Mouse (Mus musculus): Measurements from ENCODE around the gene Gm17334.

GRCm38 (mm10) chr11:53747985-53748384 is 25.0 kb downstream of the Gm17334 start:
- TF ChIP-seq E2F4 (IDR thresholded peaks at IDR 0.05; ENCODE audit: borderline replicate concordance, low read depth, low read length) = no peak
- no peak for TF ChIP-seq TCF12 (IDR thresholded peaks at IDR 0.05; ENCODE audit: low read depth, low read length)
- TF ChIP-seq SMC3 (IDR thresholded peaks at IDR 0.05; ENCODE audit: low read depth, low read length) = no peak
- no peak for TF ChIP-seq POLR2A (IDR thresholded peaks at IDR 0.05; ENCODE audit: control insufficient read depth in 1 of 2, insufficient read depth in 1 of 2, low read depth in 1 of 2, low read length in 2 of 2, poor library complexity in 1 of 2)
- TF ChIP-seq SIN3A (IDR thresholded peaks at IDR 0.05; ENCODE audit: low read length) = no peak
- no peak for TF ChIP-seq CTCF (IDR thresholded peaks at IDR 0.05 in 2 of 3, conservative IDR thresholded peaks at IDR 0.05 in 1 of 3; ENCODE audit: control insufficient read depth in 1 of 3, insufficient read depth in 1 of 3, low read depth in 2 of 3, low read length in 3 of 3, poor library complexity in 1 of 3, severe bottlenecking in 1 of 3)
- no peak for TF ChIP-seq TBP (IDR thresholded peaks at IDR 0.05; ENCODE audit: low read depth, low read length)
- no peak for TF ChIP-seq USF2 (IDR thresholded peaks at IDR 0.05; ENCODE audit: borderline replicate concordance in 1 of 2, insufficient read depth in 1 of 2, low read depth in 1 of 2, low read length in 2 of 2)
- TF ChIP-seq KAT2A (conservative IDR thresholded peaks at IDR 0.05; ENCODE audit: low read depth, low read length) = no peak
- TF ChIP-seq MAFK (IDR thresholded peaks at IDR 0.05; ENCODE audit: borderline replicate concordance, low read depth, low read length) = no peak
- no peak for TF ChIP-seq CHD2 (IDR thresholded peaks at IDR 0.05; ENCODE audit: low read length)
- TF ChIP-seq RCOR1 (IDR thresholded peaks at IDR 0.05; ENCODE audit: low read depth, low read length) = no peak
- TF ChIP-seq ZC3H11A (IDR thresholded peaks at IDR 0.05; ENCODE audit: low read depth, low read length) = no peak

All from MEL (cell line).